Mouse (Mus musculus): ENCODE measurements around the gene Myh11.
"Not testable (repeated sequence)": the region's sequence is repeated elsewhere in the genome, so short reads cannot be mapped to it uniquely, and the experiment has no call there.

Gene Myh11

DNA sequence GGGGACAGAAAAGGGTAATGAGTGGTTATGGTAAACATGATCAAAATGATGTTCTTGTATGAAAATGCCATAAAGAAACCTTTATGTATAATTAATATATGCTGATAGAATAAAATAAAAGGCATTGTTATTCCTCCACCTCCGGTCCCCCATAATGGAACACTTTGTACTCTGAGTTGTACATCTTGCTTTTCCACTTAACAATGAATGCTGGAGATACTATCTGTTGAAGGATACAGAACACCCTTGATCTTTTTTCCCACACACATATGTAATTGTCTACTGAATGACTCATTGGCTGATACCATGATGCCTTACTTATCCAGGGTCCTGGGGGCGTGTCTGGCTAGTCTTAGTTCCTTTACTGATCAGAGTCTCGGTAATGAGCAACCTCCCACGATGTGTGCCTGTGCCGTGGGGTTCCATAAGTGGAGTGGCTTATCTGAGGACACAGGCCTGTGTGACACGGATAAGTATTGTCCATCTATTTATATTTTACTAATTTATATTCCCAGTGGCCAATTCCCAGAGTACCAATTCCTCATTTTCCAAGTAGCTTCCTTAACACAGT is 110.9 kb downstream of the Myh11 start:
- no peak for ATAC-seq (ENCODE audit: insufficient number of reproducible peaks, low FRiP score, low TSS enrichment)

DNA sequence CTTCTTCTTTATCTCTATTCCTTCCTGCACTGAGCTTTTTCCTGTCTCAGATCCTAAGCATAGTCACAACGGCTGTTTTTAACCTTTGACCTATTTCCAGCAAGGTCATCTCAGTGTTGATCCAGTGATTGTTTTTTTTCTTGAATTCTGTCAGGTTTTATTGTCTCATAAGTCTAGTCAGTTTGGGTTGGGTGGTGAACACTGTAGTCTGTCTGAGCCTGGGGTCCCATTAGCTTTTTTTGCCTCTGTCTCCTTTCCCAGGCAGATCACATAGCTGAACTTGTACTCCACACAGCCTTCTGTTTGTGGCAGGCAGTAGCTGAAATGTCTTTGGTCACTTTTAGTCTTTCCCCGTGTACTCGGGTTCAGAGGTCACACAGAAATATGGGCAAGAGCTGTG is 113.1 kb downstream of the Myh11 start:
- ATAC-seq (ENCODE audit: insufficient number of reproducible peaks, low FRiP score, low TSS enrichment), result no peak

DNA sequence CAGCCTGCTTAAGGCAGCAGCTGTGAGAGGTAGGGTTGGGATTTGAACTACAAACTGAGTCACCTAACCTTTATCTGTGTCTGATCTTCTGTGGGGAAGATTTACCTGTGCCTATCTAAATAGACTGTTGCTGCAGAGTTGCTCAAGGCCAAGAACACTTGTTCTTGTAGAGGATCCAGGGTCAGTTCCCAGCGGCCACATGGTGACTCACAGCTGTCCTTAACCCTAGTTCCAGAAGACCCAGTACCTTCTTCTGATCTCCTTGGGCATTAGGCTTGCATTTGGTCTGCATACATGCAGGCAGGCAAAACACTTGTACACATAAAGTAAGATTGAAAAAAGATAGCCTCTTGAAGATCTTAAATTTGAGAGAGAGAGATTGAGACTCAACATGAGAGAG is 121.5 kb downstream of the Myh11 start:
- no peak for ATAC-seq (ENCODE audit: insufficient number of reproducible peaks, low FRiP score, low TSS enrichment)

DNA sequence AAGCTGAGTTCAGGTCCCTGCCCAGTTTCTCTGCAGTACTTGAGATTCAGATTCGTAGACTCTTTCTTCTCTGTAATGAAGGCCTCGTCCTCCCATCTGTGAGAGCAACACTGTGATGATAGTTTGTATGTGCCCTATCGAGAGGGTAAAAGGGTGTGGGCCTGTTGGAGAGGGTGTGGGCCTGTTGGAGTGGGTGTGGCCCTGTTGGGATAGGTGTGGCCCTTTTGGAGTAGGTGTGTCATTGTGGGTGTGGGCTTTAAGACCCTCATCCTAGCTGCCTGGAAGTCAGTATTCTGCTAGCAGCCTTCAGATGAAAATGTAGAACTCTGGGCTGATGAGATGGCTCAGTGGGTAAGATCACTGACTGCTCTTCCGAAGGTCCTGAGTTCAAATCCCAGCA is 124.7 kb downstream of the Myh11 start:
- no peak for ATAC-seq (ENCODE audit: insufficient number of reproducible peaks, low FRiP score, low TSS enrichment)

DNA sequence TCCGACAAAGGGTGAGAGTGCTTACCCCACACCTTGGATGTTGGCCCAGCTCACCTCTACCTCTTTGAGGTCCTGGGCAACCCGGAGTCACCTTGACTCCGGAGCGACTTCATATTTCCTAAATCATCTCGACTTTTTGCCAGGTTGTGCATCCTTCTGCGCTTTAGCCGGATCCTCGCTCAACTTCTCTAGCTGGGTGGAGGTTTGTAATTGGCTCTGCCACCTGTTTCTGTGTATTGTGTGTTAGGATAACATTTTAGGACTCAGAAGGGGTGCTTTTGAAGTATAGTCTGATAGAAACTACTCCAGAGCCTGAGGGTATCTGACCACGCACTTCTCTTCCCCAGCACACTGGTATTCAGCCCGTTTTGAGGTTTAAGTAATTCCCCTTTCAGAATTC is 127.4 kb downstream of the Myh11 start:
- no peak for ATAC-seq (ENCODE audit: insufficient number of reproducible peaks, low FRiP score, low TSS enrichment)

DNA sequence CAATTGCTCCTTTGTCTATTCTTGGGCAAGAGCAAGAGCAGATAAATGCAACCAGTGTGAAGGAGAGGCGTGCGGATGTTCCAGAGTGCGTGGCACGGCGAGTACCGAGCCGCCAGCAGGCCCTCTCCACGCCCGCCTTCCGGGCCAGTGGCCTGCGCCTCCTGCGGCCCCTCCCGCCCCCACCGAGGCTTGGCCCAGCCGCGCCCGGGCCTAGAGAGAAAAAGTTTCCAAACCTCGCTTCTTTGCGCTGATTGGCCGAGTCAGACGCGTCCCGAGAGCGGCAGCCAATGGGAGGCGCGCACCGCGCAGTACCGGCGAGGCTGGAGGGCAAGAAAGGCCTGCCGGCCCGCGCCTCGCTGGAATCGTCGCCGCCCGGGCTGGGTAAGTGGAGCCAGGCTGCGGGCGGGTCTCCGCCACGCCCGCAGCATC is 128.2 kb downstream of the Myh11 start, which contains the start of the genes Nde1 and Marf1:
Gene Nde1, plus strand, starts transcription at position 288 of the 429 bp plus-strand sequence.
Gene Marf1, minus strand, starts transcription at position 364 of the 429 bp plus-strand sequence.
- peak; percentile 52 for ATAC-seq (ENCODE audit: insufficient number of reproducible peaks, low FRiP score, low TSS enrichment)

DNA sequence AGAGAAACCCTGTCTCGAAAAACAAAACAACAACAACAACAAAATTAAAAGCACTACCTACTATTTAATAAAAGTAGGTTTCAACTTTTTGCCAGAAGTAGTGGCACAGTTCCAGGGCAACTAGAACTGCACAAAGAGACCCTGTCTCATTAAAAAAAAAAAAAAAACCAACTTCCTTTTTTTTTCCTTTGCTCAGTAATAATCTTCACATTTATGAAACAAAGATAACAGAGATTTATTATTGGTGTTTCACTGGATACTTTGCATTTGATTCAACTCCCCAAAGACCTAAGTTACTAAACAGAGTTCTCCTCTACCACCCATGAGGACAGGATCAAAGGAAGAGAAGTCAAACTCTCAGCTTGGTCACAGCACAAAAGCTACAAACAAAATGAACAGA is 130.2 kb downstream of the Myh11 start:
- no peak for ATAC-seq (ENCODE audit: insufficient number of reproducible peaks, low FRiP score, low TSS enrichment)

DNA sequence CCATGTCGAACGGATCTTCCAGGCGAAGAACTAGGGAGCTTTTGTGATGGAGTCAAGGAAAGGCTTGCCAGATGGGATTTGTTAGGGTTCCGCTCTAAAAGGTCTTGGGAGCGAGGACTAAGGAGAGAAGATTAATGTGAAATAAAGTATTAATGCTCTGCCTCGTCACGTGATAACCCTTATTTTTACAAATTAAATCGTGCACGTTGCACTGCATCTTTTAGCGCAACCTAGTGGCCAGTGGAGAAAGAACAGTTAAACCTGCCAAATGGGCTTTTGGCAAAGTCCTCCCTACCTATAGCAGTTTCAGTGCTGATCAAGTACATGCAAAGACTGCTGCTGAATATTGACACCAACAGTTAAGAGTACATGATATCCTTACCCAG is 131.4 kb downstream of the Myh11 start:
- peak; percentile 32 for ATAC-seq (ENCODE audit: insufficient number of reproducible peaks, low FRiP score, low TSS enrichment)

DNA sequence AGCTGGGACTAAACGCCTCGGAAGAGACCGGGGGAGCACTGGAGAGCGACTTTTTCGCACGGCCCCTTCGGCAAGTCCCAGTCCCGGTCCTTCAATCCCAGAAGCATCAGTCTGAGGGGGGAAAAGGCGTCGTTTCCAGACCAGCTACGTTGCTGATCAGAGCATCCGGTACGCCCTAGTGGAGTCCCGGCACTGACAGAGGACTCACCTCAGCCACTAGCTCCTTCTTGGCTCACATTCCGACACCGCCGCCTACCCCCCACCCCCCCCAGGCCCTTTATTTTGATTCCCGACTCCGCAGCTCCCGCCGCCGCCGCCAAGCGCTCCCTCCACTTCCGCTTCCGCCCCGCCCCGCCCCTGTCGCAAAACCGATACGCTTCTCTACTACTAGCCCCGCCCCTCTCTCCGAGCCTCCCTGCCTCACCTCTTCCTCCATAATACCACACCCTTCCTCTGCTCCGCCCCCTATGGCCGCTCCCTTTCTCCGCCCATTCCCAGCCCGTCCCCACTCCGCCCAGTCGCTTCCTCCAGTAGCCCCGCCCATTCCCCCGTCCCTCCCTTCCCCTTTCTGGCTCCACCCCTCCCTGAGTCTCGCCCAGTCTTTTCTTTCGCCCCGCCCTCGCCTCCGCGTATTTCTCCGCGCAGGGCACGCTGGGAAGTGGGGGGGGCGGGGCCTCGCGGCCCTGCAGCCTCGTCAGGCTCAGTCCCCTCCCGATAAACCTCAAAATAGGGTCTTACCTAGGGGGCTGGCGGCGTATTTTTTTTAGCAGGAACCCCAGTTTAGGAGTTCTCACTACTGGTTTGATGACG is 132.0 kb downstream of the Myh11 start:
- ATAC-seq (ENCODE audit: insufficient number of reproducible peaks, low FRiP score, low TSS enrichment), result peak; percentile 92

DNA sequence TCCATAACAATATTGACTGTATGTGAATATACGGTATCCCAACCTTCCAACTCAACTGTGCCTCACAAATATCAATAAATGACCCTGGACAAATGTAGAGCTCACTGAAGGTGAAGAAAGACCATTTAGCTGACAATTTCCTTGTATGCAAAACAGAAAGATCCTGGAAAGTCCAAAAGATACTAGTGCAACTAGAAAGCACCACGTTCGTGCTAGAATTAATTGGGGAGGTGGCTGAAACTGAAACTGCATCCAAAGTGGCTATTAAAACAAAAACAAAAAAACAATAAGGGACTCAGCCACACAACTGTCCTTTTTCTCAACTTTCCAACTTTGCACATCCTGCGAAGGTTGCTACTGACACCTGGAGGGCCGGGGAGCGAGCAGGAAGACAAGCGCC is 132.6 kb downstream of the Myh11 start:
- ATAC-seq (ENCODE audit: insufficient number of reproducible peaks, low FRiP score, low TSS enrichment), result no peak

DNA sequence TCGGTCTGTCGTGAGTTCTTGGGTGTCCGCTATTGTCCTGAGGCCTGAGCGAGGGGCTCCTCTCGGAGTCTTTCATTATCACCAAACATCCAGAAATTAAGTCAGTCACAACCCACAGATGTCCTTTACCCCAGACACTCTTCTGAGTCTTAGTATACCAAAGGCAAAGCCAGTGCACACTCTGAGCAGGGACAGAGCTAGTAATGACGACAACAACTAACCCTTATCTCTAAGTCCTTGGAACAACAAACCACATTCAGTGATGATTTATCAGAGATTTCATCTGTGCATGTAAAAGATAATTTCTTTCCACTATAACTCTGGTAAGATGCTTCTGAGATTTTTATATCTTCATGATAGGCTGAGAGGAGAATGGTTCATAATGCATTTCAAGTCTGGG is 134.9 kb downstream of the Myh11 start:
- no peak for ATAC-seq (ENCODE audit: insufficient number of reproducible peaks, low FRiP score, low TSS enrichment)

DNA sequence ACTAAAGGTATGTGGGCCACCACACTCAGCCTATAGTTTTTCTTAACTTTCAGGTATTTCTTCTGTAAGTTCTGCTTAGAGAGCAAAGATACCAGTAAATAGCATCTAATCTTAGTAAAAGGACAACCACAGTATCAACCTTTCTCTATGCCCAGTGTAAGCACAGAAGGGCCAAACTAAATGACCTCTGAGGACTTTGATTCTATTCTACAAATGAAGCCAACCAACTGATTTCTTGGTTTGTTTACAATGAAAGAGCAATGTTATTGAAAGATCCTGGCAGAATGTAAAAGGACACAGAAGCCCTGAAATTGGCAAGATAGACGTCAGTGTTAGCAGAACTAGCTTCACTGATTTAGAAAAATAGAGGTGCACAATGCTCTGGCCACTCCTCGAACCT is 135.5 kb downstream of the Myh11 start:
- ATAC-seq (ENCODE audit: insufficient number of reproducible peaks, low FRiP score, low TSS enrichment), result not testable (repeated sequence)

DNA sequence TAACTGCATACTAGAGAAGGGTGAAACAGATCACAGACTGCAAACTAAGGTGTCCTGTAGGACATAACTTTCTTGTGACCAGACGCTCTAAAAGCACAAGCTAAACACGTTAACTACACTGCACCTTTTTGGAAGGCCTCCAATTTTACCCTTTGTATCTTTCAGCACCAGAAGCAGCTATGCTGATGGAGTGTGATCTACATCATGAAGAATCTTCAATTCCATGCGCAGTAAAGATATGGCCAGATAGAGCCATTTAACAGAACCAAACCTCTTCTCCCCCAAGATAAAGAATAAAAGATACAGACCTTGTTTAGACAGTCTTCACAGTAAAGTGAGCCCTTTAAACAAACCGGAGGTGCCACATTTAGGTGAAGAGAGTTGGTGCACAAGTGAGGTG is 139.5 kb downstream of the Myh11 start:
- ATAC-seq (ENCODE audit: insufficient number of reproducible peaks, low FRiP score, low TSS enrichment), result no peak

DNA sequence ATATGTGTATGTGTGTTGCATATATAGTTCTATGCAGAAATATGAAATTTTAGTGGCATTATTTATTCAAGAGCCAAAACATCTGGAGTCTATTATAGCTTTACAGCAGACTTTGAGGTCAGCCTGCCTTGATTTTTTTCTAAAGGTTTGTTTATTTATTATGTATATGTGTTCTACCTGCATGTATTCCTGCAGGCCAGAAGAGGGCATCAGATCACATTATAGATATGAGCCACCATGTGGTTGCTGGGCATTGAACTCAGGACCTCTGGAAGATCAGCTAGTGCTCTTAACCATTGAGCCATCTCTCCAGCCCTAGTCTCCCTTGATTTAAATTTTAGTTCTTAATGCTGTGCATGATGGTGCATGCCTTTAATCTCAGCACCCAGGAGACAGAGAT is 143.5 kb downstream of the Myh11 start:
- ATAC-seq (ENCODE audit: insufficient number of reproducible peaks, low FRiP score, low TSS enrichment), result no peak

All from cerebellum, adult (tissue).